Mouse (Mus musculus) adipocyte (in vitro differentiated cells): ENCODE measurements around the gene Rps6kb2.

Experiments
- DNase-seq: peaks from one replicate; pipeline ENCODE4 v3.0.0-alpha.2; 2016; ENCODE audit warnings: low spot score

The Rps6kb2 gene

GRCm38 (mm10) chr19:4119716-4120487, 43.3 kb downstream of the Rps6kb2 start:
- DNase-seq = no peak

- DNase-seq = no peak
Measured at GRCm38 (mm10) chr19:4118350-4118749, 44.8 kb downstream of the Rps6kb2 start.

GRCm38 (mm10) chr19:4117006-4117405, 46.1 kb downstream of the Rps6kb2 start:
- DNase-seq = no peak

GRCm38 (mm10) chr19:4115816-4116215, 47.3 kb downstream of the Rps6kb2 start:
- no peak for DNase-seq

- DNase-seq = no peak
Measured at GRCm38 (mm10) chr19:4115144-4115543, 48.0 kb downstream of the Rps6kb2 start.

- no peak for DNase-seq
Measured at GRCm38 (mm10) chr19:4114551-4114950, 48.6 kb downstream of the Rps6kb2 start.

- DNase-seq = peak; percentile 76
Measured at GRCm38 (mm10) chr19:4113806-4114230, 49.3 kb downstream of the Rps6kb2 start.

GRCm38 (mm10) chr19:4113186-4113805, 49.9 kb downstream of the Rps6kb2 start:
- DNase-seq = peak; percentile 99

- no peak for DNase-seq
Measured at GRCm38 (mm10) chr19:4112063-4112960, 50.8 kb downstream of the Rps6kb2 start.

GRCm38 (mm10) chr19:4108535-4108934, 54.6 kb downstream of the Rps6kb2 start:
- no peak for DNase-seq

- DNase-seq = no peak
Measured at GRCm38 (mm10) chr19:4106654-4107053, 56.5 kb downstream of the Rps6kb2 start.

- no peak for DNase-seq
Measured at GRCm38 (mm10) chr19:4104675-4105194, 58.4 kb downstream of the Rps6kb2 start.
